Mouse (Mus musculus) heart, embryonic 13.5 days (tissue): Measurements from ENCODE around the gene Arl5c. TPM values are rescaled to one million over a fixed set of nuclear protein-coding genes. Genes with fewer than 3 reads are reported as not detected.

ENCODE experiments used
- ATAC-seq: fragments of 200-750 bp; cut with Nextera tagmentation; 2 replicates; pipeline ENCODE4 v1.8.0; 2017; ENCODE audit warnings: moderate TSS enrichment; ENCODE audit not compliant: insufficient number of reproducible peaks, low FRiP score, low TSS enrichment; ENCODE audit errors: extremely low read depth
- H3K27ac ChIP-seq: fragments of 300-500 bp; sonication (generic); replicated peaks from 2 replicates; pipeline ENCODE4 v1.5.1; 2015; ENCODE audit warnings: moderate library complexity, mild to moderate bottlenecking, inconsistent platforms
- H3K27me3 ChIP-seq: fragments of 300-500 bp; sonication (generic); replicated peaks from 2 replicates; pipeline ENCODE4 v1.6.1; 2015; ENCODE audit warnings: mild to moderate bottlenecking, inconsistent platforms
- H3K36me3 ChIP-seq: fragments of 300-500 bp; sonication (generic); 2 replicates; pipeline ENCODE4 v1.6.1; 2015; ENCODE audit warnings: mild to moderate bottlenecking, inconsistent platforms
- H3K4me1 ChIP-seq: fragments of 300-500 bp; sonication (generic); 2 replicates; pipeline ENCODE4 v1.6.1; 2015; ENCODE audit warnings: inconsistent platforms
- H3K4me2 ChIP-seq: fragments of 300-500 bp; sonication (generic); 2 replicates; pipeline ENCODE4 v1.6.1; 2015; ENCODE audit warnings: inconsistent platforms, mild to moderate bottlenecking, moderate library complexity
- H3K4me3 ChIP-seq: fragments of 300-500 bp; sonication (generic); 2 replicates; pipeline ENCODE4 v1.5.1; 2015; ENCODE audit warnings: moderate library complexity, mild to moderate bottlenecking, inconsistent platforms
- H3K9ac ChIP-seq: fragments of 300-500 bp; sonication (generic); 2 replicates; pipeline ENCODE4 v1.6.1; 2015; ENCODE audit warnings: inconsistent platforms, mild to moderate bottlenecking, moderate library complexity
- H3K9me3 ChIP-seq: fragments of 300-500 bp; sonication (generic); 2 replicates; pipeline ENCODE4 v1.6.1; 2016; ENCODE audit warnings: inconsistent platforms
- WGBS: fragments of 180-500 bp; shearing (Covaris S2); methylation state at CpG from one replicate; pipeline ENCODE4 v1.1.7; 2015; ENCODE audit warnings: mixed read lengths; 5-methylcytosine and 5-hydroxymethylcytosine counted together
- polyA plus RNA-seq: library from polyadenylated mRNA; unstranded; fragments of >200 nt; fragmentation: Nextera tagmentation; extraction: Ambion mirVana; gene quantifications from 2 replicates; pipeline ENCODE4 v1.2.1, GENCODE M21; 2015

Arl5c gene
- polyA plus RNA-seq, 1 experiment from 2014 or later = 4.6 TPM

DNA sequence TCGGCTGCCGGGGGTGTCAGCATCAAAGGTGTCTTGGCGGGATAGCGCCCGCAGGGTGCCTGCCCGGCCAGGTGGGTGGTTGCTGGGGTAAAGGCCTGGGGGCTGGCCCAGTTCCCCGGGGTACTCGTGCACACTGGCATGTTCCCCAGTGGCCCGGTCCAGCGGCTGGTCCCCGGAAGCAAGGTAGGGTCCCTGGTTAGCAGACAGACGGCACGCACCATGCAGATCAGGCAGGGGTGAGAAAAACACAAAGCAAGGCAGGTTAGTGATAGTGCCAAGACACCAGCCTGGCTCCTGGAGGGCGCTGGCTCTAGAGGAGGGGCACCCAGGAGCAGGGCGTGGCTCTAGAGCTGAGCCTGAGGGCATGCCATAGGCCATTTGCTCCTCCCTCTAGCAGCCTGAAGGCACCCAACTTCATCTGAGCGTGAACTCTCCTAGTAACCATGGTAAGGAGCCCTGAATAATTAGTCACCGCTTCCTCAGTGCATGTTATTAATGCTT lies 7.2 kb upstream of the Arl5c start:
- H3K9me3 ChIP-seq = no peaks in the 10 kb centered on the region
- H3K9ac ChIP-seq = peak overlapping the region; percentile 48
- peaks cover 23% of the 10 kb centered on the region for H3K36me3 ChIP-seq
- H3K27me3 ChIP-seq = peaks cover 63% of the 10 kb centered on the region
- no peak overlapping the region for H3K27ac ChIP-seq
- no peak for ATAC-seq
- peak overlapping the region; percentile 62 for H3K4me2 ChIP-seq
- WGBS = 34% methylated on average over 17 of the region's 17 CpGs
- H3K4me1 ChIP-seq = peaks cover 26% of the 10 kb centered on the region
- peak overlapping the region; percentile 29 for H3K4me3 ChIP-seq

DNA sequence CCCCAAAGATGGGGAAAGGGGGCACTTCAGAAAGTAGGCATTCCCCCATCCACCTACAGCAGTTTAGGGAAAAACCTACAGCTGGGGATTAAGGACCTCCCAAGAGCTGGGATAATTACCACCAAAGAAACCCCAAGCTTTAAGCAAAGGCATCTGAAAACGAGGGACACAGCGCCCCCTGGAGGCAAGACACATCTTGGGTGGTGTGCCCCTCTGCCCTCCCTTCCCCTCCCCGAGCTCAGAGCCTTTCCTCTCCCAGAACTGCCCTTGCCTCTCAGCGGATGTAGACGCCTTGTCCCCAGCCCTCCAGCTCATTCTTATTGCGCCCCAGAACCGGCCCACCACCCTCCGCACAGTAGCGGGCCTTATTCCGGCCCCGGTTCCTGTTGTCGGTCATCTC lies 6.6 kb upstream of the Arl5c start:
- H3K36me3 ChIP-seq = peaks cover 23% of the 10 kb centered on the region
- H3K27me3 ChIP-seq = peaks cover 68% of the 10 kb centered on the region
- H3K9me3 ChIP-seq = no peaks in the 10 kb centered on the region
- peaks cover 26% of the 10 kb centered on the region for H3K4me1 ChIP-seq
- 9% methylated on average over 12 of the region's 12 CpGs for WGBS
- H3K9ac ChIP-seq = peak overlapping the region; percentile 48
- H3K27ac ChIP-seq = no peak overlapping the region
- no peak for ATAC-seq
- H3K4me3 ChIP-seq = peak overlapping the region; percentile 29
- peak overlapping the region; percentile 62 for H3K4me2 ChIP-seq

DNA sequence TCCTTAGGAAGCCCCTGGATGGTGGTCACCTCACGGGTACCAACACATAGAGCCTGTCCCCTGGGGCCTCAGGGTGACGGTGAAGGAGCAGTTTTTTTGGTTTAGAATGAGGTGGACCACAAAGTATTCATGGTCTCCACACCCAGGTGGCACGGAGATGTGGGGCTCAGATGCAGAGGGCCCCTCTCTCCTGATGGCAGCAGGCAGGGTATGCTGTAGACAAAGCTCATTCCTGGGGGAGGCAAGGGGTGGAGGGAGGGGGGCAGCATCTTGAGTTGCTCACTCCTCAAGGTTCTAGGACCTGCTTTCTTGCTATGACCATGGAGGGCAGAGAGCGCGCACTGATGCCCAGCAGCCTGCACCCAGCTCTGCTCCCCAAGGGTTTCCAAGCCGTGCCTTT lies 6.0 kb upstream of the Arl5c start:
- Histone ChIP-seq H3K4me3 (no peak overlapping the region), H3K36me3 (peaks cover 16% of the 10 kb centered on the region), H3K9me3 (no peaks in the 10 kb centered on the region), H3K9ac (peak overlapping the region; percentile 48; the same call in 1 of the 2 replicates), H3K27ac (no peak overlapping the region), H3K27me3 (peaks cover 69% of the 10 kb centered on the region), H3K4me1 (peaks cover 26% of the 10 kb centered on the region), H3K4me2 (peak overlapping the region; percentile 62; the same call in 1 of the 2 replicates)
- WGBS = 51% methylated on average over 6 of the region's 6 CpGs
- ATAC-seq = no peak

GRCm38 (mm10) chr11:98001351-98001824 lies 5.4 kb upstream of the Arl5c start:
- Histone ChIP-seq H3K36me3 (peaks cover 13% of the 10 kb centered on the region), H3K4me1 (peaks cover 26% of the 10 kb centered on the region), H3K4me2 (no peak overlapping the region), H3K9ac (no peak overlapping the region), H3K27me3 (peaks cover 74% of the 10 kb centered on the region), H3K9me3 (no peaks in the 10 kb centered on the region), H3K4me3 (no peak overlapping the region), H3K27ac (no peak overlapping the region)
- 30% methylated on average over 11 of the region's 11 CpGs for WGBS
- ATAC-seq = no peak

- H3K36me3 ChIP-seq = peaks cover 13% of the 10 kb centered on the region
- H3K4me3 ChIP-seq = no peak overlapping the region
- no peak overlapping the region for H3K9ac ChIP-seq
- no peak overlapping the region for H3K27ac ChIP-seq
- H3K9me3 ChIP-seq = no peaks in the 10 kb centered on the region
- 17% methylated on average over 7 of the region's 7 CpGs for WGBS
- no peak for ATAC-seq
- peaks cover 80% of the 10 kb centered on the region for H3K27me3 ChIP-seq
- H3K4me1 ChIP-seq = peaks cover 30% of the 10 kb centered on the region
- no peak overlapping the region for H3K4me2 ChIP-seq
These were observed 4.6 kb upstream of the Arl5c start for GRCm38 (mm10) chr11:98000378-98001140.

DNA sequence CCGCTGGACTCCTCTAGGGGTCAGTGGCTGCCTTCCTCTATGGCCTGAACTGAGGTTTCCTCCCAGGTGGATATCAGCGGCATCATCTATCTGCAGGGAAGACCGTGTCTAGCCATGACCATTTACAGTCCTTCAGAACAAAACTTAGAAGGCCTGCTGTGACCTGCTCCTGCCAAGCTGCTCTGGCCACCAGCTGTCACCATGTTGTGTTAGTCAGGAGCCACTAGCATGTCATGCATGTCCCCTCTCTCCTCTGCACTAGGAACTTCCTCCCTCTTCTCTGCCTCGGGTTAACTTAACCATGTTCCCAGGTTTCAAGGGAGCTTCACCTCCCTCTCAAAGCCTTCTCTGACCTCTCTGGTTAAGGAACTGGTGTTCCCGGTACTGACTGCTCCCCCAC lies 3.8 kb upstream of the Arl5c start:
- no peak for ATAC-seq
- Histone ChIP-seq H3K27me3 (peaks cover 82% of the 10 kb centered on the region), H3K36me3 (peaks cover 5% of the 10 kb centered on the region), H3K27ac (no peak overlapping the region), H3K4me2 (no peak overlapping the region), H3K9ac (no peak overlapping the region), H3K4me1 (peaks cover 38% of the 10 kb centered on the region), H3K9me3 (no peaks in the 10 kb centered on the region), H3K4me3 (no peak overlapping the region)
- 58% methylated on average over 5 of the region's 5 CpGs for WGBS

- H3K27ac ChIP-seq = no peak overlapping the region
- no peak overlapping the region for H3K4me2 ChIP-seq
- H3K27me3 ChIP-seq = peaks cover 83% of the 10 kb centered on the region
- H3K9me3 ChIP-seq = no peaks in the 10 kb centered on the region
- WGBS = 46% methylated on average over 7 of the region's 7 CpGs
- ATAC-seq = no peak
- peaks cover 38% of the 10 kb centered on the region for H3K4me1 ChIP-seq
- no peak overlapping the region for H3K4me3 ChIP-seq
- H3K36me3 ChIP-seq = no peaks in the 10 kb centered on the region
- H3K9ac ChIP-seq = no peak overlapping the region
These were observed 3.1 kb upstream of the Arl5c start for GRCm38 (mm10) chr11:97998898-97999608.

DNA sequence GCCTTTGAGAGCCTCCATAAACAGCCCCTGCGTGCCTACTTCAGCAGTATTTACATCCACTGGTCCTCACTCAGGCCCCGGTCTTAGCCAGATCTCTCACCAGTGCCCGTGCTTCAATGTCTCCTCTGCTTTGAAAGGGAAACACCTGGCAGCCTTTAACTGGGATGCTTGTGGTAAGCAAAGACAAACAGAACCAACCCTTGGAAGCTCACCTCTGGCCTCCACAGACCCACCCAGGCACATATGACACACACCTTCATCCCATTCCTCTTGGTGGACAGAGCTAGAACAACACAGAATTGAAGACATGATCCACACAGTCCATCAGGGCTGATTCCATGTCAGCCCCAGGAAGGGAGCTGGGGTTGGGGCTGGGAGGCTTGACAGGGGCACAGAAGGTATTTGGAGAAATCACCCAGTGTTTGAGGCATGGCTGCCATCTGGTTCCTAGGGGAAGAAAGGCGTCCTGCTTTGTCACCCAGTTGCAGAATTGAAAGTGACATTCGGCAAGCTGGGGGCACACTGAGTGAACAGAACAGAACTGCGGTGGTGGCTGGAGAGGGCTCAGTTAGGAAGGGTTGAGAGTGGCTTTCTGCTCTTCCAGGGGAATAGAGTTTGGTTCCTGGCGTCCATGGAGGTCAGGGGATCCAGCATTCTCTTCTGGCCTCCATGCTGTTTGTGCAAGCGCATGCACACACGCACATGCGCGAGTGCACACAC lies 2.3 kb upstream of the Arl5c start:
- Histone ChIP-seq H3K9ac (no peak overlapping the region), H3K4me2 (no peak overlapping the region)

DNA sequence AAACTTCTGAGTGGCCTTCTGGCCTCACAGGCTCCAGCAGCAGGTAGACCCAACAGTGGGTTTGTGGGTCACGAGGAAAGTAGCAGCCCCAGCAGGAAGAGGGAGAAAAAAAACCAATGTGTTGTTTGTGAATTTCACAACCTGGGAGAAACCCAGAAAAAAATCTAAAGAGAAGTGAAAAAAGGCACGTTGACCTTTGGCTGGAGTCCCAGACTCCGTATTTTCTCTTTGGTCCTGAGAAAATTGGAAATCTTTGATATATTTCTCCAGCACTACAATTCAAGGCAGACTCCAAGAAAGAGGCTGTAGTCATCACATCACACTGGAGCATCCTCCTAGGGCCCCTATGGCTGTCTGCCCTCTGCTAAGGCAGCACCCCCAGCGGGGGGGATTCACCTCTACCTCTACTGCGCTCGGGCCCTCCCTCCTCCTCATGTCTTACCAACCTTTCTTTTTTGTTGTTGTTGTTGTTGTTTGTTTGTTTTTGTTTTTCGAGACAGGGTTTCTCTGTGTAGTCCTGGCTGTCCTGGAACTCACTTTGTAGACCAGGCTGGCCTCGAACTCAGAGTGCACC lies 1.5 kb upstream of the Arl5c start:
- no peaks in the 10 kb centered on the region for H3K36me3 ChIP-seq
- no peak overlapping the region for H3K27ac ChIP-seq
- H3K4me2 ChIP-seq = no peak overlapping the region
- peaks cover 76% of the 10 kb centered on the region for H3K27me3 ChIP-seq
- H3K9ac ChIP-seq = no peak overlapping the region
- H3K4me3 ChIP-seq = no peak overlapping the region
- H3K4me1 ChIP-seq = peaks cover 22% of the 10 kb centered on the region
- H3K9me3 ChIP-seq = no peaks in the 10 kb centered on the region
- ATAC-seq = no peak
- 63% methylated on average over 8 of the region's 8 CpGs for WGBS

More for the DNA sequence above, 2.3 kb upstream of the Arl5c start:
- WGBS = 74% methylated on average over 11 of the region's 11 CpGs
- H3K27ac ChIP-seq = no peak overlapping the region
- no peak overlapping the region for H3K4me3 ChIP-seq
- H3K9me3 ChIP-seq = no peaks in the 10 kb centered on the region
- H3K27me3 ChIP-seq = peaks cover 81% of the 10 kb centered on the region
- H3K4me1 ChIP-seq = peaks cover 30% of the 10 kb centered on the region
- no peaks in the 10 kb centered on the region for H3K36me3 ChIP-seq
- ATAC-seq = no peak

GRCm38 (mm10) chr11:97996691-97997090 lies 710 bp upstream of the Arl5c start:
- ATAC-seq = no peak
- Histone ChIP-seq H3K36me3 (no peaks in the 10 kb centered on the region), H3K27ac (no peak overlapping the region), H3K9me3 (no peaks in the 10 kb centered on the region), H3K9ac (no peak overlapping the region), H3K4me3 (no peak overlapping the region), H3K4me1 (peaks cover 18% of the 10 kb centered on the region), H3K4me2 (no peak overlapping the region), H3K27me3 (peaks cover 74% of the 10 kb centered on the region)
- 48% methylated on average over 1 of the region's 1 CpGs for WGBS
